Mouse (Mus musculus) ES-E14 (cell line): ENCODE measurements around the gene Plcd3.

ENCODE experiments used
- CHD2 ChIP-seq: IDR thresholded peaks from 2 replicates; pipeline ENCODE4 v1.6.1; 2014; ENCODE audit warnings: mild to moderate bottlenecking, low read depth, low read length, inconsistent platforms
- HCFC1 ChIP-seq: IDR thresholded peaks from 2 replicates; pipeline ENCODE4 v1.6.1; 2012; ENCODE audit warnings: low read length, inconsistent platforms, borderline replicate concordance; ENCODE audit not compliant: insufficient read depth
- ZC3H11A ChIP-seq: IDR thresholded peaks from 2 replicates; pipeline ENCODE4 v1.6.1; 2012; ENCODE audit warnings: low read depth, mild to moderate bottlenecking, inconsistent platforms, low read length, borderline replicate concordance

DNA sequence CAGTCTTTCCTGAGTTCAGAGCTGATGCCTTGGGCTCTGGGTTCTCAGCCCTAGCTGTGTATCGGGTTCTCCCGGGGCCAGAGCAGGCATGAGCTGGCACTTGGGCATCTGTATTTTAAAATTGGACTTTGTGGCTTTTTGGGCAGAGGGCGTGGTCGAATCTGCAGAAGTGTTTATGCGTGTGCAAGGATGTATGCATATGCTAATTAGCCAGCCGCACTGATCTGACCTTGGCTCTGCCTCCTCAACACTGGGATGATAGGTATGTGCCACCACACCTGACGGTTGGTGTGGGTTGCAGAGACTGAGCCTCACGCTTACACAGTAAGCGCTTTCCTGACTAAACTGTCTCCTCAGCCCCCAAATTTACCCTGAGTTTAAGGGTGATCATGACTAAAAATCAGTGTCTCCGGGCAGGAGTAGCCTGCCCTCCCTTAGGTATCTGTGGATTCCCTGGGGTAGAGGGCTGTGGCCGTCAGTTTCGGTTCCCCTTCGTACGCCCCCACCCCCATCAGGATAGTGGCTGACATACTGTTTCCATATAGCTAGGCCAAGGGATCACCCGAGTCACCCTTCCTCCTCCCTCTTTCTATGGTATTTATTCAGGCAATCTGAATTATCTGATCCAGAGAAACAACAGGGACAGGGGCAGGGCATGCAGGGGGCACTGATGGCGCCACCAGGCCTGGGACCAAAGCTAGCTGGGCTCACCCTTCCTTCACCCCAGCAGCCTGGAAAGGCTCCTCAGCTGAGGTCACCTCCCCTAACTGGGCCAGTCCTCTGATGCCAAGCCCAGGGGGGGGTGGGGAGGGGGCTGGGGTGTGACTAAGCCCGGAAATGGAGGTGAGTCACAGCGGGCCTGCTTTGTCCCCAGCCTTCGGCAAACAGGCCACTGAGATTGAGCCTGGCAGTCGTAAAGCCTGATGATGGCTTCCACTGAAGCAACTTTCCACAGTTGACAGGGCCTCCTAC is 7.3 kb downstream of the Plcd3 start:
- TF ChIP-seq ZC3H11A (no peak), CHD2 (no peak), HCFC1 (no peak)
